Comparison of ENCODE assay signal across 10 mouse cellular contexts in the genomic region with DNA sequence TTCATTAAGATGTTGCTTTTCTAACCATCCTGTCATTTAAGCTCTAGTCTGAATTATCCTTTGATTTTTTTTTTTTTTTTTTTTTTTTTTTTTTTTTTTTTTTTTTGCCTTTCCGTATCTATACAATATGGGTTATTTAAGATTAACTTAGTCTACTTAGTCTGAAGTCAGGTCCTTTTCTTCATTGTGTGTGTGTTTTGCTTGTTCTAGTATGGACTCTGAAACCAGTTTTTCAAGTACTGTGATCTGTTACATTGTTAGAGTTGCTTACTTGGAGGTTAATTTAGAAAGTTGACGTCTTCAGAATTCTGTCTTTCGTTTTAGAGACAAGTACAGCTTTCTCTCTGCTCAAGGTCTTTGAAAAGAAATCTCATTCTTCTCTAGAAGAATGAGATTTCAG.
DNase-seq lines count a peak whose midpoint lies in the region; ATAC-seq lines count a peak whose summit lies in the region.
"Had no signal": no experiment of that assay in that cellular context is flagged by ENCODE, and none has a peak within 500 bp of the region (broad histone marks: within the 10 kb centered on the region; RNA-seq: fewer than 3 reads in every experiment).

No protein-coding gene starts in this region.

- peaks cover 2% of the 10 kb centered on the region; the same call in 1 of the 2 replicates for H3K4me1 ChIP-seq in heart, embryonic 16.5 days (ENCODE audit: control insufficient read depth, insufficient read depth, low read length)
- peaks cover 14% of the 10 kb centered on the region for H3K4me1 ChIP-seq in embryonic facial prominence, embryonic 10.5 days
- H3K4me1 ChIP-seq in hindbrain, embryonic 15.5 days (replicated peaks) = peaks cover 11% of the 10 kb centered on the region
- peaks cover 14% of the 10 kb centered on the region for H3K4me1 ChIP-seq in midbrain, embryonic 13.5 days (replicated peaks)

- no peak for DNase-seq in heart, postnatal 4 days
- DNase-seq in embryonic facial prominence, embryonic 10.5 days (ENCODE audit: low spot score) = no peak
- DNase-seq in MN1 (ENCODE audit: low spot score) = no peak
- no peak for DNase-seq in yolk sac, embryonic 10.5 days (ENCODE audit: low spot score)
- DNase-seq in layer of hippocampus, postnatal 36 days = no peak
- DNase-seq: gastrocnemius, postnatal 25 days; spleen, adult 18-20 months had no signal

- no peak overlapping the region for H3K27ac ChIP-seq in heart, embryonic 16.5 days (ENCODE audit: low read length)
- no peak overlapping the region for H3K27ac ChIP-seq in embryonic facial prominence, embryonic 10.5 days (replicated peaks)
- H3K27ac ChIP-seq in hindbrain, embryonic 15.5 days (replicated peaks) = peak overlapping the region; percentile 75
- H3K27ac ChIP-seq in midbrain, embryonic 13.5 days = peak overlapping the region; percentile 70; the same call in 1 of the 2 replicates

- H3K36me3 ChIP-seq in heart, embryonic 16.5 days (ENCODE audit: control insufficient read depth, insufficient read depth) = no peaks in the 10 kb centered on the region
- no peaks in the 10 kb centered on the region for H3K36me3 ChIP-seq in embryonic facial prominence, embryonic 10.5 days (replicated peaks)
- no peaks in the 10 kb centered on the region for H3K36me3 ChIP-seq in hindbrain, embryonic 15.5 days
- no peaks in the 10 kb centered on the region for H3K36me3 ChIP-seq in midbrain, embryonic 13.5 days

- WGBS in heart, embryonic 16.5 days = 52% methylated on average over 3 of the region's 3 CpGs
- 18% methylated on average over 3 of the region's 3 CpGs for WGBS in embryonic facial prominence, embryonic 10.5 days
- WGBS in hindbrain, embryonic 15.5 days = 7% methylated on average over 3 of the region's 3 CpGs
- WGBS in midbrain, embryonic 13.5 days = 5% methylated on average over 3 of the region's 3 CpGs

- no peaks in the 10 kb centered on the region for H3K9me3 ChIP-seq in heart, embryonic 16.5 days (replicated peaks; ENCODE audit: control insufficient read depth, low read length)
- no peaks in the 10 kb centered on the region for H3K9me3 ChIP-seq in embryonic facial prominence, embryonic 10.5 days
- H3K9me3 ChIP-seq in hindbrain, embryonic 15.5 days = no peaks in the 10 kb centered on the region
- H3K9me3 ChIP-seq in midbrain, embryonic 13.5 days = no peaks in the 10 kb centered on the region

- ATAC-seq in heart, embryonic 16.5 days (replicated peaks; ENCODE audit: extremely low read depth, insufficient read depth, low FRiP score) = no peak
- no peak for ATAC-seq in hindbrain, embryonic 15.5 days (ENCODE audit: low FRiP score, low read depth)
- ATAC-seq in midbrain, embryonic 13.5 days = no peak

- H3K4me3 ChIP-seq in heart, embryonic 16.5 days (ENCODE audit: low read length) = peak overlapping the region; percentile 42
- H3K4me3 ChIP-seq in embryonic facial prominence, embryonic 10.5 days = peak overlapping the region; percentile 54; the same call in 1 of the 2 replicates
- peak overlapping the region; percentile 32 for H3K4me3 ChIP-seq in hindbrain, embryonic 15.5 days
- H3K4me3 ChIP-seq in midbrain, embryonic 13.5 days (replicated peaks) = peak overlapping the region; percentile 37

- no peak overlapping the region for H3K9ac ChIP-seq in heart, embryonic 16.5 days (ENCODE audit: low read length)
- H3K9ac ChIP-seq in hindbrain, embryonic 15.5 days = no peak overlapping the region
- H3K9ac ChIP-seq in midbrain, embryonic 13.5 days (replicated peaks) = no peak overlapping the region

- peak overlapping the region; percentile 63 for H3K4me2 ChIP-seq in heart, embryonic 16.5 days (ENCODE audit: low read depth, low read length)
- peak overlapping the region; percentile 60 for H3K4me2 ChIP-seq in hindbrain, embryonic 15.5 days
- peak overlapping the region; percentile 62 for H3K4me2 ChIP-seq in midbrain, embryonic 13.5 days (replicated peaks)

- no peaks in the 10 kb centered on the region for H3K27me3 ChIP-seq in heart, embryonic 16.5 days (ENCODE audit: control insufficient read depth, insufficient read depth, low read length)
- H3K27me3 ChIP-seq in embryonic facial prominence, embryonic 10.5 days (replicated peaks; ENCODE audit: low read depth, poor library complexity, severe bottlenecking) = no peaks in the 10 kb centered on the region
- no peaks in the 10 kb centered on the region for H3K27me3 ChIP-seq in hindbrain, embryonic 15.5 days
- 0 out of 2 replicates have a peak, but pooled peaks cover 4% of the 10 kb centered on the region for H3K27me3 ChIP-seq in midbrain, embryonic 13.5 days

Comparison
In these comparisons a context has a peak if more than half of its experiments do, and no peak if none do; other contexts are left out.
1. H3K27ac ChIP-seq: peak in hindbrain, embryonic 15.5 days (single experiment) and midbrain, embryonic 13.5 days (single experiment); none in heart, embryonic 16.5 days (single experiment) and embryonic facial prominence, embryonic 10.5 days (single experiment).
2. Peak in every context shown above with its lines, with median percentiles within 50 percentile points of each other: H3K4me2 ChIP-seq and H3K4me3 ChIP-seq.